Mouse (Mus musculus) small intestine, adult 2 months (tissue): Measurements from ENCODE around the gene Snx33. TPM values are rescaled to one million over a fixed set of nuclear protein-coding genes. Genes with fewer than 3 reads are reported as not detected.

Experiments used
- H3K27ac ChIP-seq: fragments of 200-500 bp; 2 replicates; pipeline ENCODE4 v1.5.1; 2012; ENCODE audit warnings: low read depth, low read length, control low read depth, inconsistent platforms; ENCODE audit not compliant: insufficient read depth
- H3K27me3 ChIP-seq: fragments of 200-500 bp; 2 replicates; pipeline ENCODE4 v1.6.1; 2012; ENCODE audit warnings: mild to moderate bottlenecking, moderate library complexity, low read length, inconsistent platforms; ENCODE audit not compliant: control insufficient read depth, insufficient read depth
- H3K36me3 ChIP-seq: fragments of 200-500 bp; 2 replicates; pipeline ENCODE4 v1.6.1; 2012; ENCODE audit warnings: mild to moderate bottlenecking, low read length, control low read depth, inconsistent platforms; ENCODE audit not compliant: control insufficient read depth, insufficient read depth
- H3K4me1 ChIP-seq: fragments of 200-500 bp; 2 replicates; pipeline ENCODE4 v1.6.1; 2012; ENCODE audit warnings: low read length, inconsistent platforms, mixed read lengths; ENCODE audit not compliant: control insufficient read depth, insufficient read depth, insufficient read length
- H3K4me3 ChIP-seq: fragments of 200-500 bp; 2 replicates; pipeline ENCODE4 v1.5.1; 2012; ENCODE audit warnings: low read depth, mild to moderate bottlenecking, control low read depth, inconsistent platforms, low read length, moderate library complexity
- CTCF ChIP-seq: fragments of 200-500 bp; IDR thresholded peaks from 2 replicates; pipeline ENCODE4 v1.5.1; 2012; ENCODE audit warnings: low read depth, mild to moderate bottlenecking, control low read depth, inconsistent platforms, low read length, moderate library complexity, mixed read lengths; ENCODE audit not compliant: insufficient replicate concordance, insufficient read length; ENCODE audit errors: extremely low read depth
- POLR2A ChIP-seq: fragments of 200-500 bp; IDR thresholded peaks from 2 replicates; pipeline ENCODE4 v1.6.1; 2012; ENCODE audit warnings: low read depth, mild to moderate bottlenecking, control low read depth, inconsistent platforms, low read length, moderate library complexity
- WGBS: fragments of 180-500 bp; shearing (Covaris S2); methylation state at CpG from one replicate; pipeline ENCODE4 v1.1.7; 2018; 5-methylcytosine and 5-hydroxymethylcytosine counted together
- polyA plus RNA-seq: library from polyadenylated mRNA; depleted of rRNA; stranded (reverse); fragments of >200 nt; gene quantifications from 2 replicates; pipeline ENCODE4 v1.2.3, GENCODE M21; 2012; rRNA removed

Snx33 gene
- polyA plus RNA-seq, 1 experiment = 3.8 TPM

- Histone ChIP-seq H3K27me3 (no peaks in the 10 kb centered on the region), H3K4me3 (no peak overlapping the region), H3K27ac (peak overlapping the region; percentile 25), H3K36me3 (no peaks in the 10 kb centered on the region), H3K4me1 (peaks cover 5% of the 10 kb centered on the region; the same call in 1 of the 2 replicates)
- no peak for TF ChIP-seq CTCF
- no peak for TF ChIP-seq POLR2A
- 56% methylated on average over 10 of the region's 10 CpGs for WGBS
Measured at GRCm38 (mm10) chr9:56870778-56871177, 57.4 kb downstream of the Snx33 start.

GRCm38 (mm10) chr9:56869552-56869951 lies 58.6 kb downstream of the Snx33 start:
- H3K27me3 ChIP-seq = no peaks in the 10 kb centered on the region
- peaks cover 8% of the 10 kb centered on the region for H3K4me1 ChIP-seq
- no peak overlapping the region for H3K27ac ChIP-seq
- no peaks in the 10 kb centered on the region for H3K36me3 ChIP-seq
- no peak for TF ChIP-seq POLR2A
- no peak for TF ChIP-seq CTCF
- WGBS = 67% methylated on average over 13 of the region's 13 CpGs
- no peak overlapping the region for H3K4me3 ChIP-seq

- 49% methylated on average over 6 of the region's 6 CpGs for WGBS
- Histone ChIP-seq H3K36me3 (no peaks in the 10 kb centered on the region), H3K27me3 (no peaks in the 10 kb centered on the region), H3K4me3 (no peak overlapping the region), H3K4me1 (peaks cover 8% of the 10 kb centered on the region), H3K27ac (peak overlapping the region; percentile 36)
- TF ChIP-seq POLR2A (no peak), CTCF (no peak)
Measured at GRCm38 (mm10) chr9:56868292-56868691, 59.9 kb downstream of the Snx33 start.

Other genes starting within 250 kb of the Snx33 start
- 0.38 and 0.39 TPM in 2 replicates for gene Lingo1, start 131.9 kb downstream of the Snx33 start, polyA plus RNA-seq
- 1.0 and 2.3 TPM in 2 replicates for gene Odf3l1, start 63.7 kb downstream of the Snx33 start, polyA plus RNA-seq
- 8.3 and 11.4 TPM in 2 replicates for gene Cspg4, start 63.3 kb downstream of the Snx33 start, polyA plus RNA-seq
- 144 and 233 TPM in 2 replicates for gene Imp3, start 9.1 kb upstream of the Snx33 start, polyA plus RNA-seq
- gene Snupn, start 22.5 kb upstream of the Snx33 start, polyA plus RNA-seq = 1.1 and 2.0 TPM in 2 replicates
- gene Ptpn9, start 66.6 kb upstream of the Snx33 start, polyA plus RNA-seq = 12.6 and 24.5 TPM in 2 replicates
- 24.1 and 44.1 TPM in 2 replicates for gene Sin3a, start 143.7 kb upstream of the Snx33 start, polyA plus RNA-seq
- 79.1 and 140 TPM in 2 replicates for gene Man2c1, start 202.3 kb upstream of the Snx33 start, polyA plus RNA-seq
- 4.4 and 8.5 TPM in 2 replicates for gene Neil1, start 219.9 kb upstream of the Snx33 start, polyA plus RNA-seq
- 91.7 and 194 TPM in 2 replicates for gene Commd4, start 230.0 kb upstream of the Snx33 start, polyA plus RNA-seq